Comparison of ENCODE assay signal across 9 mouse cellular contexts in the genomic region with DNA sequence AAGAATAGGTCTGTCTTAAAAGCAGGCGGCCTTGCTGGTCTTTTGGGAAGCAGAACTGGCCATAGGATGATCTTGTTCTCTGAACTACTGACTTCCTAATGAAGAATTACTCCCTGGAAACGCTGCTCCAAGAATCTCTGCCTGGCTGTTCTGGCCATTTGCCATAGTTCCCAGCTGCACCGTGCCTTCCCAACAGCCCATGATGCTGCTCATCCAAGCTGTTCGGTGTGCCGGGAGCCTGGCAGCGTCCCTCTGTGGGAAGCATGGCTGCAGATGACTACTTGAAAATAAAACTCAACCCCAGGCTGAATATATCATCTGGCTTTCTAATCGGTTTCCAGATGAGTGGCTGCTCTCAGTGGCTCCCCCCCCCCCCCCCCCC.
A peak's percentile ranks its signal among the peaks of the same experiment; 100 is the strongest.
DNase-seq lines count a peak whose midpoint lies in the region; ATAC-seq and TF ChIP-seq lines count a peak whose summit lies in the region.
"Had no signal": no experiment of that assay in that cellular context is flagged by ENCODE, and none has a peak within 500 bp of the region (broad histone marks: within the 10 kb centered on the region; RNA-seq: fewer than 3 reads in every experiment).

No protein-coding gene starts in this region.

- peak; percentile 28 for DNase-seq in kidney, adult 2 months
- DNase-seq in kidney, adult 9 months, result no peak
- peak; percentile 92 to 94 for DNase-seq in cerebellum, postnatal 10 days
- peak; percentile 38 to 61 for DNase-seq in heart, postnatal 10 days
- DNase-seq in left cerebral cortex, adult 2 months (ENCODE audit: extremely low spot score in 1 of 2, low spot score in 2 of 2), result peak; percentile 59 to 63
- no peak for DNase-seq in embryo, embryonic 10 days (ENCODE audit: low spot score)
- no peak for DNase-seq in spleen, postnatal 36 days (ENCODE audit: low spot score in 2 of 2)

- no peaks in the 10 kb centered on the region; the same call in 1 of the 2 replicates for H3K27me3 ChIP-seq in kidney, adult 2 months (replicated peaks; ENCODE audit: control insufficient read depth, insufficient read depth, low read length)
- H3K27me3 ChIP-seq in neural tube, embryonic 13.5 days, result no peaks in the 10 kb centered on the region

- no peak overlapping the region for H3K9ac ChIP-seq in neural tube, embryonic 13.5 days

- TF ChIP-seq POLR2A in kidney, adult 2 months (IDR thresholded peaks at IDR 0.05; ENCODE audit: low read depth, low read length), result no peak

- intact Hi-C loops in heart, postnatal 10 days (cut with DNase I), result no loop called here
- intact Hi-C loops in left cerebral cortex, adult 2 months (cut with DNase I), result loop anchor here (10.0 kb wide), 1 partner anchor 202 kb away; a partner anchor contains a TSS

- ATAC-seq in neural tube, embryonic 13.5 days (ENCODE audit: low read depth), result peak; percentile 88

- no peaks in the 10 kb centered on the region for H3K4me1 ChIP-seq in kidney, adult 2 months (ENCODE audit: control insufficient read depth, insufficient read depth, low read length)
- H3K4me1 ChIP-seq in neural tube, embryonic 13.5 days (replicated peaks), result peaks cover 58% of the 10 kb centered on the region

- H3K36me3 ChIP-seq in kidney, adult 2 months (ENCODE audit: control insufficient read depth, insufficient read depth, low read length), result no peaks in the 10 kb centered on the region
- H3K36me3 ChIP-seq in neural tube, embryonic 13.5 days, result no peaks in the 10 kb centered on the region

- H3K4me3 ChIP-seq in kidney, adult 2 months (ENCODE audit: insufficient read depth, low read depth, low read length), result no peak overlapping the region
- H3K4me3 ChIP-seq in left cerebral cortex, adult 2 months, result no peak overlapping the region
- H3K4me3 ChIP-seq in neural tube, embryonic 13.5 days, result no peak overlapping the region
- H3K4me3 ChIP-seq: erythroblast, embryonic 14.5 days had no signal

- no peaks in the 10 kb centered on the region for H3K9me3 ChIP-seq in neural tube, embryonic 13.5 days

- H3K4me2 ChIP-seq in neural tube, embryonic 13.5 days, result no peak overlapping the region

- no peak overlapping the region for H3K27ac ChIP-seq in kidney, adult 2 months (ENCODE audit: insufficient read depth, low read depth, low read length)
- peak overlapping the region; percentile 32 for H3K27ac ChIP-seq in left cerebral cortex, adult 2 months
- H3K27ac ChIP-seq in neural tube, embryonic 13.5 days (replicated peaks), result peak overlapping the region; percentile 84

- TF ChIP-seq CTCF in kidney, adult 2 months (conservative IDR thresholded peaks at IDR 0.05; ENCODE audit: insufficient read depth, insufficient read length, low read depth, low read length), result no peak
- TF ChIP-seq CTCF in left cerebral cortex, adult 2 months (IDR thresholded peaks at IDR 0.05), result no peak

- WGBS in kidney, adult 2 months, result 24% methylated on average over 7 of the region's 7 CpGs
- WGBS in neural tube, embryonic 13.5 days, result 24% methylated on average over 7 of the region's 7 CpGs

Comparison
In these comparisons a context has a peak if more than half of its experiments do, and no peak if none do; other contexts are left out.
1. DNase-seq: peak in kidney, adult 2 months (single experiment), cerebellum, postnatal 10 days (2 of 2), heart, postnatal 10 days (2 of 2) and left cerebral cortex, adult 2 months (2 of 2); none in kidney, adult 9 months (single experiment), embryo, embryonic 10 days (single experiment) and spleen, postnatal 36 days (0 of 2).